Mouse (Mus musculus) E14TG2a.4 (cell line): ENCODE measurements at regions not wholly inside any gene's neighbourhood (a gene's known extent, or its start where the extent isn't known, plus 50 kb on each side); places are given as distances from the start of the nearest gene placed in this dataset.

Experiments used
- CTCF ChIP-seq: conservative IDR thresholded peaks from 2 replicates; pipeline ENCODE4 v1.5.1; 2014; ENCODE audit warnings: low read length
- NANOG ChIP-seq: IDR thresholded peaks from 2 replicates; pipeline ENCODE4 v1.6.1; 2014; ENCODE audit warnings: borderline replicate concordance, low read length, mixed read lengths
- POU5F1 ChIP-seq: IDR thresholded peaks from 2 replicates; pipeline ENCODE4 v1.6.1; 2014; ENCODE audit warnings: low read length, borderline replicate concordance

DNA sequence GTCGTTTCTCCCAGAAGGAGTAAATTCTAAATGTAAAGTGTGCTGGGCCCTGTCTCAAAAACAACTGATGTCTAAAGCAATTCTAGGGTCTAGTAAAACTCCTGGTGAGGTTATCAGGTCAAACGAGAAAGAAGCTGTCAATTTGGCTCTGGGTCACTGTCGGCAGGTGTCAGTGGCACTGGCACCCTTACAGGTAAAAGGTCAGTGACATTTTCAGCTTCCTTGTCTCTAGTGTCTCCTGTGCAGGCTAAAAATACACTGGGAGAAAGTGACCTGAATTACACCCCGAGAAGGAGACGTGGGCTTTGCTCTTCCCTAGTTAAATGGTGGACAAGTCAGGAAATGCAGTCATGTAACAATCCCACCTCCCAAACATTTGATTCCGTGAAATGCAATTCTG is 91.8 kb upstream of the Slc38a2 start:
- TF ChIP-seq CTCF (no peak), POU5F1 (no peak), NANOG (no peak)
